Mouse (Mus musculus): ENCODE data around the gene Prox2.

The Prox2 gene

GRCm38 (mm10) chr12:85091190-85091589 is 19.4 kb downstream of the Prox2 start:
- no peak for DNase-seq

- no peak for DNase-seq
These were observed 22.7 kb downstream of the Prox2 start for GRCm38 (mm10) chr12:85087845-85088244.

GRCm38 (mm10) chr12:85084941-85085340 is 25.6 kb downstream of the Prox2 start:
- DNase-seq = no peak

GRCm38 (mm10) chr12:85084257-85084656 is 26.3 kb downstream of the Prox2 start:
- no peak for DNase-seq

GRCm38 (mm10) chr12:85077100-85077499 is 33.5 kb downstream of the Prox2 start:
- no peak for DNase-seq

GRCm38 (mm10) chr12:85071043-85071442 is 39.5 kb downstream of the Prox2 start:
- no peak for DNase-seq

GRCm38 (mm10) chr12:85051218-85051617 is 59.3 kb downstream of the Prox2 start:
- DNase-seq = no peak
